Mouse (Mus musculus) forebrain, embryonic 14.5 days (tissue): ENCODE results near the gene Ubtd1. TPM values are rescaled to one million over a fixed set of nuclear protein-coding genes. Genes with fewer than 3 reads are reported as not detected.
A peak's percentile ranks its signal among the peaks of the same experiment; 100 is the strongest.

Experiments
- ATAC-seq: fragments of 200-750 bp; cut with Nextera tagmentation; 2 replicates; pipeline ENCODE4 v1.8.0; 2017; ENCODE audit warnings: mild to moderate bottlenecking, moderate library complexity
- DNase-seq: peaks from one replicate; pipeline ENCODE4 v3.0.0-alpha.2; 2015; ENCODE audit warnings: low spot score
- H3K27ac ChIP-seq: fragments of 300-500 bp; sonication (generic); 2 replicates; pipeline ENCODE4 v1.5.1; 2014; ENCODE audit warnings: low read depth, mild to moderate bottlenecking, control low read depth, low read length, moderate library complexity
- H3K27me3 ChIP-seq: fragments of 300-500 bp; sonication (generic); replicated peaks from 2 replicates; pipeline ENCODE4 v1.6.1; 2014; ENCODE audit warnings: low read length, control low read depth, mixed read lengths; ENCODE audit not compliant: control insufficient read depth, insufficient read depth
- H3K36me3 ChIP-seq: fragments of 300-500 bp; sonication (generic); 2 replicates; pipeline ENCODE4 v1.6.1; 2014; ENCODE audit warnings: low read length, control low read depth; ENCODE audit not compliant: control insufficient read depth, insufficient read depth
- H3K4me1 ChIP-seq: fragments of 300-500 bp; sonication (generic); 2 replicates; pipeline ENCODE4 v1.6.1; 2014; ENCODE audit warnings: antibody characterized with exemption, low read length, control low read depth; ENCODE audit not compliant: control insufficient read depth, insufficient read depth
- H3K4me2 ChIP-seq: fragments of 300-500 bp; sonication (generic); 2 replicates; pipeline ENCODE4 v1.6.1; 2014; ENCODE audit warnings: mild to moderate bottlenecking, control low read depth, low read length
- H3K4me3 ChIP-seq: fragments of 300-500 bp; sonication (generic); 2 replicates; pipeline ENCODE4 v1.5.1; 2014; ENCODE audit warnings: low read depth, low read length, control low read depth
- H3K9ac ChIP-seq: fragments of 300-500 bp; sonication (generic); 2 replicates; pipeline ENCODE4 v1.6.1; 2014; ENCODE audit warnings: mild to moderate bottlenecking, low read length, control low read depth, moderate library complexity
- H3K9me3 ChIP-seq: fragments of 300-500 bp; sonication (generic); replicated peaks from 2 replicates; pipeline ENCODE4 v1.6.1; 2016; ENCODE audit warnings: low read length, control low read depth, mixed read lengths; ENCODE audit not compliant: control insufficient read depth
- WGBS: fragments of 180-500 bp; shearing (Covaris S2); extraction: QIAGEN DNeasy Blood & Tissue Kit; methylation state at CpG from one replicate; pipeline ENCODE4 v1.1.7; 2014; 5-methylcytosine and 5-hydroxymethylcytosine counted together
- polyA plus RNA-seq: library from polyadenylated mRNA; unstranded; fragments of >200 nt; fragmentation: Nextera tagmentation; extraction: Ambion mirVana; gene quantifications from 2 replicates; pipeline ENCODE4 v1.2.1, GENCODE M21; 2014

The Ubtd1 gene
- 5.4 and 6.7 TPM in 2 replicates for polyA plus RNA-seq

GRCm38 (mm10) chr19:41981595-41981927 is at the start of gene Ubtd1:
Ubtd1 (plus strand) TSS chr19:41981763.
- WGBS: under 1% methylated on average over 26 of the region's 33 CpGs
- peak within 1 kb of the TSS; percentile 81 for H3K4me3 ChIP-seq

GRCm38 (mm10) chr19:41932686-41933085 is 48.9 kb upstream of the Ubtd1 start:
- Histone ChIP-seq H3K4me3 (peak overlapping the region; percentile 81), H3K9ac (peak overlapping the region; percentile 74), H3K27ac (peak overlapping the region; percentile 15; the same call in 1 of the 2 replicates), H3K4me1 (peaks cover 18% of the 10 kb centered on the region), H3K36me3 (peaks cover 38% of the 10 kb centered on the region), H3K27me3 (no peaks in the 10 kb centered on the region), H3K9me3 (no peaks in the 10 kb centered on the region), H3K4me2 (peak overlapping the region; percentile 79)
- peak; percentile 10 for DNase-seq
- peak; percentile 15 for ATAC-seq
- WGBS: under 1% methylated on average over 28 of the region's 28 CpGs

More at GRCm38 (mm10) chr19:41981595-41981927, at the start of gene Ubtd1:
- no peaks in the 10 kb centered on the region for H3K9me3 ChIP-seq
- 0 out of 2 replicates have a peak, but pooled peaks cover 11% of the 10 kb centered on the region for H3K27me3 ChIP-seq
- peak within 1 kb of the TSS; percentile 100 for H3K4me2 ChIP-seq
- H3K36me3 ChIP-seq: no peaks in the 10 kb centered on the region
- peak within 1 kb of the TSS; percentile 72 for H3K27ac ChIP-seq
- DNase-seq (no peak), ATAC-seq (no peak)
- H3K4me1 ChIP-seq: peaks cover 7% of the 10 kb centered on the region; the same call in 1 of the 2 replicates
- H3K9ac ChIP-seq: peak within 1 kb of the TSS; percentile 82

- under 1% methylated on average over 46 of the region's 47 CpGs for WGBS
- peak; percentile 99 for DNase-seq
- ATAC-seq: peak; percentile 100
- peak within 1 kb of the TSS; percentile 84 for H3K9ac ChIP-seq
- H3K27me3 ChIP-seq: no peaks in the 10 kb centered on the region
- H3K36me3 ChIP-seq: peaks cover 38% of the 10 kb centered on the region
- H3K4me1 ChIP-seq: peaks cover 18% of the 10 kb centered on the region
- peak within 1 kb of the TSS; percentile 86 for H3K4me2 ChIP-seq
- peak within 1 kb of the TSS; percentile 81 for H3K4me3 ChIP-seq
- no peaks in the 10 kb centered on the region for H3K9me3 ChIP-seq
- H3K27ac ChIP-seq: peak within 1 kb of the TSS; percentile 15; the same call in 1 of the 2 replicates
These were observed 48.1 kb upstream of the Ubtd1 start, which contains the start of the genes Exosc1 and Zdhhc16 for GRCm38 (mm10) chr19:41933179-41934086. Exosc1 (minus strand) TSS chr19:41933423. Zdhhc16 (plus strand) TSS chr19:41933480.

GRCm38 (mm10) chr19:41934124-41934523 is 47.4 kb upstream of the Ubtd1 start:
- 43% methylated on average over 6 of the region's 6 CpGs for WGBS
- peak overlapping the region; percentile 86 for H3K4me2 ChIP-seq
- DNase-seq (no peak), ATAC-seq (no peak)
- H3K27ac ChIP-seq: no peak overlapping the region
- H3K9me3 ChIP-seq: no peaks in the 10 kb centered on the region
- H3K36me3 ChIP-seq: peaks cover 39% of the 10 kb centered on the region
- H3K9ac ChIP-seq: peak overlapping the region; percentile 84
- H3K27me3 ChIP-seq: no peaks in the 10 kb centered on the region
- H3K4me3 ChIP-seq: peak overlapping the region; percentile 81
- peaks cover 18% of the 10 kb centered on the region for H3K4me1 ChIP-seq

- WGBS: 94% methylated on average over 1 of the region's 1 CpGs
- no peaks in the 10 kb centered on the region for H3K9me3 ChIP-seq
- H3K27me3 ChIP-seq: no peaks in the 10 kb centered on the region
- DNase-seq (no peak), ATAC-seq (no peak)
- H3K27ac ChIP-seq: no peak overlapping the region
- no peak overlapping the region for H3K4me3 ChIP-seq
- peaks cover 46% of the 10 kb centered on the region for H3K36me3 ChIP-seq
- H3K9ac ChIP-seq: no peak overlapping the region
- H3K4me2 ChIP-seq: no peak overlapping the region
- H3K4me1 ChIP-seq: peaks cover 18% of the 10 kb centered on the region
These were observed 45.6 kb upstream of the Ubtd1 start for GRCm38 (mm10) chr19:41935921-41936320.

GRCm38 (mm10) chr19:41938539-41938938 is 43.0 kb upstream of the Ubtd1 start:
- 94% methylated on average over 5 of the region's 5 CpGs for WGBS
- DNase-seq (no peak), ATAC-seq (no peak)
- no peaks in the 10 kb centered on the region for H3K27me3 ChIP-seq
- H3K4me1 ChIP-seq: peaks cover 12% of the 10 kb centered on the region
- no peak overlapping the region for H3K27ac ChIP-seq
- no peak overlapping the region for H3K4me3 ChIP-seq
- no peaks in the 10 kb centered on the region for H3K9me3 ChIP-seq
- peaks cover 66% of the 10 kb centered on the region for H3K36me3 ChIP-seq
- H3K4me2 ChIP-seq: no peak overlapping the region
- no peak overlapping the region for H3K9ac ChIP-seq

- H3K27ac ChIP-seq: no peak overlapping the region
- H3K27me3 ChIP-seq: no peaks in the 10 kb centered on the region
- H3K36me3 ChIP-seq: peaks cover 94% of the 10 kb centered on the region
- H3K4me3 ChIP-seq: no peak overlapping the region
- no peak for DNase-seq
- no peaks in the 10 kb centered on the region for H3K4me1 ChIP-seq
- no peak overlapping the region for H3K4me2 ChIP-seq
- 92% methylated on average over 7 of the region's 7 CpGs for WGBS
- no peaks in the 10 kb centered on the region for H3K9me3 ChIP-seq
- no peak for ATAC-seq
- H3K9ac ChIP-seq: no peak overlapping the region
These were observed 37.7 kb upstream of the Ubtd1 start for GRCm38 (mm10) chr19:41943841-41944240.

- no peaks in the 10 kb centered on the region for H3K4me1 ChIP-seq
- H3K4me2 ChIP-seq: no peak overlapping the region
- H3K9me3 ChIP-seq: no peaks in the 10 kb centered on the region
- no peak overlapping the region for H3K27ac ChIP-seq
- WGBS: 83% methylated on average over 4 of the region's 4 CpGs
- DNase-seq (peak; percentile 31), ATAC-seq (no peak)
- peaks cover 98% of the 10 kb centered on the region for H3K36me3 ChIP-seq
- no peak overlapping the region for H3K9ac ChIP-seq
- H3K27me3 ChIP-seq: no peaks in the 10 kb centered on the region
- no peak overlapping the region for H3K4me3 ChIP-seq
These were observed 29.3 kb upstream of the Ubtd1 start for GRCm38 (mm10) chr19:41952287-41952686.

GRCm38 (mm10) chr19:41953574-41953973 is 28.0 kb upstream of the Ubtd1 start:
- H3K27ac ChIP-seq: no peak overlapping the region

More at GRCm38 (mm10) chr19:41953574-41953973, 28.0 kb upstream of the Ubtd1 start:
- Histone ChIP-seq H3K9ac (no peak overlapping the region), H3K4me3 (no peak overlapping the region), H3K9me3 (no peaks in the 10 kb centered on the region), H3K4me2 (no peak overlapping the region), H3K4me1 (no peaks in the 10 kb centered on the region), H3K36me3 (peaks cover 98% of the 10 kb centered on the region), H3K27me3 (no peaks in the 10 kb centered on the region)
- no peak for ATAC-seq
- 91% methylated on average over 3 of the region's 3 CpGs for WGBS
- no peak for DNase-seq
